Mouse (Mus musculus): Measurements from ENCODE around the gene Mtmr6.
"Not testable (repeated sequence)": the region's sequence is repeated elsewhere in the genome, so short reads cannot be mapped to it uniquely, and the experiment has no call there.

The Mtmr6 gene

GRCm38 (mm10) chr14:60300224-60300991, 35.4 kb downstream of the Mtmr6 start:
- no peak for DNase-seq

GRCm38 (mm10) chr14:60301024-60301423, 36.0 kb downstream of the Mtmr6 start:
- DNase-seq: no peak

GRCm38 (mm10) chr14:60302441-60302840, 37.4 kb downstream of the Mtmr6 start:
- DNase-seq: no peak

- no peak for DNase-seq
These were observed 39.6 kb downstream of the Mtmr6 start for GRCm38 (mm10) chr14:60304441-60305220.

GRCm38 (mm10) chr14:60308113-60308512, 43.1 kb downstream of the Mtmr6 start:
- DNase-seq: no peak

- no peak for DNase-seq
These were observed 45.7 kb downstream of the Mtmr6 start for GRCm38 (mm10) chr14:60310691-60311090.

GRCm38 (mm10) chr14:60319231-60319630, 54.2 kb downstream of the Mtmr6 start:
- DNase-seq: no peak

- DNase-seq: no peak
These were observed 55.8 kb downstream of the Mtmr6 start for GRCm38 (mm10) chr14:60320813-60321212.

GRCm38 (mm10) chr14:60340001-60340400, 75.0 kb downstream of the Mtmr6 start:
- DNase-seq: not testable (repeated sequence)

- DNase-seq: no peak
These were observed 75.5 kb downstream of the Mtmr6 start for GRCm38 (mm10) chr14:60340570-60340969.

- DNase-seq: no peak
These were observed 80.4 kb downstream of the Mtmr6 start for GRCm38 (mm10) chr14:60345326-60345876.
